Mouse (Mus musculus) liver, embryonic 15.5 days (tissue): ENCODE results near the gene Myh3. TPM values are rescaled to one million over a fixed set of nuclear protein-coding genes. Genes with fewer than 3 reads are reported as not detected.

Source experiments
- ATAC-seq: fragments of 200-750 bp; cut with Nextera tagmentation; 2 replicates; pipeline ENCODE4 v1.8.0; 2017; ENCODE audit warnings: moderate number of reproducible peaks, mild to moderate bottlenecking, moderate library complexity; ENCODE audit not compliant: insufficient read depth
- H3K27ac ChIP-seq: fragments of 300-500 bp; sonication (generic); replicated peaks from 2 replicates; pipeline ENCODE4 v1.5.1; 2015; ENCODE audit warnings: mild to moderate bottlenecking, inconsistent platforms
- H3K27me3 ChIP-seq: fragments of 300-500 bp; sonication (generic); 2 replicates; pipeline ENCODE4 v1.6.1; 2015; ENCODE audit warnings: mild to moderate bottlenecking, inconsistent platforms
- H3K36me3 ChIP-seq: fragments of 300-500 bp; sonication (generic); replicated peaks from 2 replicates; pipeline ENCODE4 v1.6.1; 2015; ENCODE audit warnings: moderate library complexity, mild to moderate bottlenecking, inconsistent platforms
- H3K4me1 ChIP-seq: fragments of 300-500 bp; sonication (generic); replicated peaks from 2 replicates; pipeline ENCODE4 v1.6.1; 2015; ENCODE audit warnings: inconsistent platforms
- H3K4me2 ChIP-seq: fragments of 300-500 bp; sonication (generic); 2 replicates; pipeline ENCODE4 v1.6.1; 2015; ENCODE audit warnings: moderate library complexity, mild to moderate bottlenecking, inconsistent platforms
- H3K4me3 ChIP-seq: fragments of 300-500 bp; sonication (generic); replicated peaks from 2 replicates; pipeline ENCODE4 v1.5.1; 2015; ENCODE audit warnings: mild to moderate bottlenecking, inconsistent platforms
- H3K9ac ChIP-seq: fragments of 300-500 bp; sonication (generic); 2 replicates; pipeline ENCODE4 v1.6.1; 2015; ENCODE audit warnings: moderate library complexity, mild to moderate bottlenecking, inconsistent platforms
- H3K9me3 ChIP-seq: fragments of 300-500 bp; sonication (generic); replicated peaks from 2 replicates; pipeline ENCODE4 v1.6.1; 2016; ENCODE audit warnings: inconsistent platforms
- WGBS: fragments of 180-500 bp; shearing (Covaris S2); methylation state at CpG from one replicate; pipeline ENCODE4 v1.1.7; 2015; ENCODE audit warnings: mixed read lengths; ENCODE audit not compliant: insufficient replicate concordance; 5-methylcytosine and 5-hydroxymethylcytosine counted together
- microRNA-seq: library from miRNA; unstranded; fragments of <30 nt; microRNA quantifications from one replicate; pipeline ENCODE4, GENCODE M21; 2016
- polyA plus RNA-seq: library from polyadenylated mRNA; unstranded; fragments of >200 nt; fragmentation: Nextera tagmentation; extraction: Ambion mirVana; gene quantifications from 2 replicates; pipeline ENCODE4 v1.2.1, GENCODE M21; 2015

Gene Myh3
- polyA plus RNA-seq, 1 experiment from 2014 or later, result 7.3 TPM

DNA sequence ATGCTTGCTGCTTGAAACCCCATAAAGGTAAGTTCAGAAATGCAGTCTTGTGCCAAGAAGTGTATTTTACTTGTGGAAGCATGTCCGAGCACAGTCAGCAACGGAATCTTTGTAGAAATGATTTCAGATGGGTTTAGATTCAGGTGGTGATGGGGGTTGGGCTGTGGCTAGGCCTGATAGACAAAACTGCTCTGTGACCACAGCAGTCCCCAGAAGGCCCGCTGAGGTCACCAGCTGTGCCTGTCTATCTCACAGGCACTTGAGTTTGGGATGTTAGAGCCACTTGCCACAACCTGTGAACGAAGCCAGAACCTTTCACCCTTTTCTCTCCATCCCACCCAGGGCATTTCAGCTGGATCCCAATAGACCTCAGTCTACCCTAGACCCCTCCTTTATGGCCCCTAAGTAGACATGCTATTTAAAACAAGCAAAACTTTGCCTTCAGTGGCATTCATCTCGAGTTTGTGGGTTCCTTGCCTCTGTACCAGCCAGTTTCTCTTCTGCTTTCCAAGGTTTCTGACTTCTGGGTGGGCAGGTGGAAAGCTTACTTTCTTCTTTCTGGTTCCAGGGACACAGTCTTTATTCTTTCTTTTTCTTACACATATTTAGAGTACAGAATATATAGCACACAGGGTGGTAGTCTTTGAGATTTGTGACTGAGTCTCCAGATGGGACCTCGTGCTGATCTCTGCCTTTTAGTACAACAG lies 66.6 kb downstream of the Myh3 start:
- 39% methylated on average over 6 of the region's 6 CpGs for WGBS
- Histone ChIP-seq H3K9me3 (no peaks in the 10 kb centered on the region), H3K4me2 (no peak overlapping the region), H3K27me3 (no peaks in the 10 kb centered on the region), H3K9ac (no peak overlapping the region), H3K36me3 (no peaks in the 10 kb centered on the region), H3K4me1 (no peaks in the 10 kb centered on the region), H3K27ac (no peak overlapping the region), H3K4me3 (no peak overlapping the region)
- no peak for ATAC-seq

- no peak overlapping the region for H3K4me2 ChIP-seq
- H3K9me3 ChIP-seq, result no peaks in the 10 kb centered on the region
- 54% methylated on average over 5 of the region's 5 CpGs for WGBS
- ATAC-seq, result no peak
- no peaks in the 10 kb centered on the region for H3K4me1 ChIP-seq
- H3K27ac ChIP-seq, result no peak overlapping the region
- H3K27me3 ChIP-seq, result no peaks in the 10 kb centered on the region
- no peak overlapping the region for H3K9ac ChIP-seq
- no peaks in the 10 kb centered on the region for H3K36me3 ChIP-seq
- H3K4me3 ChIP-seq, result no peak overlapping the region
These were observed 67.6 kb downstream of the Myh3 start for GRCm38 (mm10) chr11:67145482-67146408.

DNA sequence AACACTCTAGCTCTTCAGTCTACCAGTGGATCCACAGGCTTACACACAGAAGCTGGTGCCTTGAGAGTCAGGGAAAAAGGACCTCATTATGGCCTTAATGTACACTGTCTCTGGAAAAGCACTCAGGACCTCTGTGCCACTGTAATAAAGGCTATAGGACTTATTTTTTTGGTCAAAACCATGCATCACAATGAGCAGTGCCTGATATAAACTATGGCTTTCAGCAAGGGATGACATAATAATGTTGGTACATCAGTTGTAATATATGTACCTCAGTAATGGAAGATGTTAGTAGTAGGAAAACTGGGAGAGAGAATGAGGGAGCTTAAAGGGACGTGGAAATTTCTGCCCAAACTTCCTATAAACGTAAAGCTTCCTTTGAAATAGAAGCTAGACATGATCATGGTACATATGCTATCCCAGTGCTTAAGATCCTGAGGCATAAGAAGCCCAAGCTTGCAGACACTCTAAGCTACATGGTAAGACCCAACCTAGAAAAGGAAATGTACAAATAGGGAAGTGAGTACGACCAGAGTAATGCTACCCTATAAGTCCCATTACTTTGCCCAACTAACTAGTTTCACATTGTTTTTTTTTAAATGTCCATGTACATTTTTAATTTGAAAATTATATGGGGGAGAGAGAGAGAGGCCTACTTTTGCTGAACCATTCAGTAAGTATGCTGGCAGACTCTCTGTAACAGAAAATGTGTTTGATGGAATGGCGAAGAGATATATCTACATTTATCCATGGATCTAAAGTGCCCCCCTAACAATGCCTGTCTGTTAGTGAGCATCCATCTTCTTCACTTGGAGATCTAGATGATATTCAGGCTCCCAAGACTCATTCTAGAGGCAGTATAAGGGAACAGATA lies 68.5 kb downstream of the Myh3 start:
- H3K27ac ChIP-seq, result no peak overlapping the region
- H3K4me3 ChIP-seq, result no peak overlapping the region
- ATAC-seq, result no peak
- H3K9me3 ChIP-seq, result no peaks in the 10 kb centered on the region
- H3K27me3 ChIP-seq, result no peaks in the 10 kb centered on the region
- H3K36me3 ChIP-seq, result no peaks in the 10 kb centered on the region
- H3K4me1 ChIP-seq, result no peaks in the 10 kb centered on the region
- no peak overlapping the region for H3K4me2 ChIP-seq
- no peak overlapping the region for H3K9ac ChIP-seq
- WGBS, result 61% methylated on average over 4 of the region's 4 CpGs

DNA sequence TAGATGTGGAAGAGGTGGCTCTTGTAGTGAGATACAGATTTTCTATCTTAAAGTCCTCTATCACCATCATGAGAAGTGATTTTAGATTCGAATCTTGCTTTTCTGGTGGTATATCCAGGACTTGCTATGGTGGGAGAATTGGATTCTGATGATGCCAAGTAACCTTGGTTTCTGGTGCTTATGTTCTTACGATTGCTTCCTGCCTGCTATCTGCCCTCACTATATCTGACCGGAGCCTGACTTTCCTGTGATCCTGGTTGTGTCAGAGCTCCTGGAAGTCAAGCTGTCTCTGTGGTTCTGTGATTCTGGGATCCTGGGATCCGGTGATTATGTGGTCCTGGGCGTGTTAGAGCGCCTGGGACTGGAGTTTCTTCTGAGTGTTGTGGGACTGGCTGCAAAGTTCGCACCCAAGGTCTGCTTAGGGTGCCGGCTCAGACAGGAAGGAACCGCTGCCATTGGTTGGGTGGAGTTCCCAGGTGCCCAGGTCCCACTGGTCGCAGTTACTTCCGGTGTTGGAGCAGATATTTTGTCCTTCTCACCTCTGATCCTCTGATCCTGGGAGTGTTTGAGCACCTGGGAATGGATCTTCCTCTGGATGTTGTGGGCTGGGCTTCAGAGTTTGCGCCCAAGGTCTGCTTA lies 69.3 kb downstream of the Myh3 start:
- no peak for ATAC-seq
- Histone ChIP-seq H3K27ac (no peak overlapping the region), H3K9me3 (no peaks in the 10 kb centered on the region), H3K4me1 (no peaks in the 10 kb centered on the region), H3K36me3 (no peaks in the 10 kb centered on the region), H3K27me3 (no peaks in the 10 kb centered on the region), H3K9ac (no peak overlapping the region), H3K4me2 (no peak overlapping the region), H3K4me3 (no peak overlapping the region)
- 66% methylated on average over 12 of the region's 12 CpGs for WGBS

DNA sequence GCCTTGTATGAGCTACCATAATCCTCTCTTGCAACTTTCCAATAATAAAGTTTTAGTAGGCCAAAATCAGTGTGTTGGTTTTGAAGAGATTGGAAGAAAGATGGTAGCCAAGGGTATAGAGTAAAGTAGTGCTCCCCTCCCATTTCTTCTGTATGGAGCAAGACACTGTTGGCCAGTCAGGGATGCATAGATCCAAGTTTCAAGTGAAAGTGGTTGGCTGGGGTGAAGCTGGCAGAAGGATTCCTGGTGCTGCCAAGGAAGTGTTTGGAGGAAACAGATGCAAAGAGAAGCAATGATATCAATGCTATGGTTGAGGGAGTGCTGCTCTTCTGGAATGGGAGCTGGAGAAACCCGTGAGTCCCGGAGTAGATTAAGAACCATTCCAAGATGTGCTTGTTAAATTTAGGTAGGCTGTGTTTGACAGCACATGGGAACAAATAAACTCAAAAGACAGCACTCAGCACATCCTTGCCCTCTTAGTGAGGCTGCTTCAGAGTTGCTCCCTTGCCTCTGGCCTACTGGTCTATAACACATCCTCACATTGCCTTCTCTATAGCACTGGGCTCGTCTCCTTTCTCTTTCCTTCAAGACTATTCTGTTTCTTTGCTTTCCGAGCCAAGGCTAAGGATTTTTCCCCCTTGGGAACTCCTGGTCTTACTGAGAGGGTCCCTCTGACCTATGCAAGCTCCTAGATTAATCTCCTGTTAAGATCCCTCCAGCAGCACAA lies 70.3 kb downstream of the Myh3 start:
- 65% methylated on average over 4 of the region's 4 CpGs for WGBS
- Histone ChIP-seq H3K9me3 (no peaks in the 10 kb centered on the region), H3K9ac (no peak overlapping the region), H3K27me3 (no peaks in the 10 kb centered on the region), H3K4me3 (no peak overlapping the region), H3K4me2 (no peak overlapping the region), H3K27ac (no peak overlapping the region), H3K36me3 (no peaks in the 10 kb centered on the region), H3K4me1 (no peaks in the 10 kb centered on the region)
- no peak for ATAC-seq

GRCm38 (mm10) chr11:67150237-67150636 lies 72.1 kb downstream of the Myh3 start:
- H3K9ac ChIP-seq, result no peak overlapping the region
- H3K9me3 ChIP-seq, result no peaks in the 10 kb centered on the region
- no peak overlapping the region for H3K27ac ChIP-seq
- H3K4me1 ChIP-seq, result no peaks in the 10 kb centered on the region
- no peak overlapping the region for H3K4me2 ChIP-seq
- H3K36me3 ChIP-seq, result no peaks in the 10 kb centered on the region
- no peaks in the 10 kb centered on the region for H3K27me3 ChIP-seq
- 59% methylated on average over 2 of the region's 2 CpGs for WGBS
- no peak for ATAC-seq
- H3K4me3 ChIP-seq, result no peak overlapping the region

- WGBS, result 54% methylated on average over 3 of the region's 3 CpGs
- no peak overlapping the region for H3K4me2 ChIP-seq
- H3K9ac ChIP-seq, result no peak overlapping the region
- no peaks in the 10 kb centered on the region for H3K9me3 ChIP-seq
- no peaks in the 10 kb centered on the region for H3K27me3 ChIP-seq
- no peaks in the 10 kb centered on the region for H3K36me3 ChIP-seq
- no peak overlapping the region for H3K27ac ChIP-seq
- no peak overlapping the region for H3K4me3 ChIP-seq
- no peak for ATAC-seq
- no peaks in the 10 kb centered on the region for H3K4me1 ChIP-seq
These were observed 73.1 kb downstream of the Myh3 start for GRCm38 (mm10) chr11:67151159-67151558.

Small RNA genes within 50 kb of the gene (microRNA-seq; reads per million reads assigned to microRNA genes)
- not detected for gene Mir6923

Other genes with a start within 250 kb of the Myh3 start
- 0.02 TPM in 1 of 2 replicates, not detected in the other for gene Pirt, start 166.3 kb upstream of the Myh3 start, polyA plus RNA-seq
- not detected in 2 replicates for gene Tmem238l, start 121.7 kb upstream of the Myh3 start, polyA plus RNA-seq
- 2.5 TPM in 2 replicates for gene Tmem220, start 53.1 kb upstream of the Myh3 start, polyA plus RNA-seq
- gene Adprm, start 25.7 kb upstream of the Myh3 start, polyA plus RNA-seq, result 9.9 and 10.3 TPM in 2 replicates
- 5.9 and 6.7 TPM in 2 replicates for gene Sco1, start 25.6 kb upstream of the Myh3 start, polyA plus RNA-seq
- gene Myh2, start 92.7 kb downstream of the Myh3 start, polyA plus RNA-seq, result 0.05 TPM in 1 of 2 replicates, not detected in the other
- gene Myh1, start 121.8 kb downstream of the Myh3 start, polyA plus RNA-seq, result 0.06 and 0.09 TPM in 2 replicates
- 0.09 and 0.20 TPM in 2 replicates for gene Myh4, start 159.7 kb downstream of the Myh3 start, polyA plus RNA-seq
- gene Myh8, start 198.8 kb downstream of the Myh3 start, polyA plus RNA-seq, result 7.4 and 13.5 TPM in 2 replicates
- gene Myh13, start 243.4 kb downstream of the Myh3 start, polyA plus RNA-seq, result not detected in 2 replicates